Mouse (Mus musculus) liver, embryonic 11.5 days (tissue): ENCODE data around the gene Wfdc6a. TPM values are rescaled to one million over a fixed set of nuclear protein-coding genes. Genes with fewer than 3 reads are reported as not detected.
A peak's percentile ranks its signal among the peaks of the same experiment; 100 is the strongest.
"Not testable (repeated sequence)": the region's sequence is repeated elsewhere in the genome, so short reads cannot be mapped to it uniquely, and the experiment has no call there.

Experiments used
- ATAC-seq: fragments of 200-750 bp; cut with Nextera tagmentation; replicated peaks from 2 replicates; pipeline ENCODE4 v1.8.0; 2017; ENCODE audit warnings: moderate number of reproducible peaks, mild to moderate bottlenecking, moderate TSS enrichment, moderate library complexity; ENCODE audit not compliant: low FRiP score
- DNase-seq: peaks from one replicate; pipeline ENCODE4 v3.0.0-alpha.2; 2017; ENCODE audit warnings: low spot score
- H3K27ac ChIP-seq: fragments of 300-500 bp; sonication (generic); 2 replicates; pipeline ENCODE4 v1.5.1; 2014; ENCODE audit warnings: mild to moderate bottlenecking, low read depth, low read length, control low read depth
- H3K27me3 ChIP-seq: fragments of 300-500 bp; sonication (generic); replicated peaks from 2 replicates; pipeline ENCODE4 v1.6.1; 2014; ENCODE audit warnings: low read length, mixed read lengths; ENCODE audit not compliant: control insufficient read depth, insufficient read depth
- H3K36me3 ChIP-seq: fragments of 300-500 bp; sonication (generic); 2 replicates; pipeline ENCODE4 v1.6.1; 2014; ENCODE audit warnings: mild to moderate bottlenecking, low read length, moderate library complexity, mixed read lengths; ENCODE audit not compliant: control insufficient read depth, insufficient read depth
- H3K4me1 ChIP-seq: fragments of 300-500 bp; sonication (generic); replicated peaks from 2 replicates; pipeline ENCODE4 v1.6.1; 2014; ENCODE audit warnings: low read length, mixed read lengths; ENCODE audit not compliant: control insufficient read depth, insufficient read depth
- H3K4me2 ChIP-seq: fragments of 300-500 bp; sonication (generic); 2 replicates; pipeline ENCODE4 v1.6.1; 2014; ENCODE audit warnings: mild to moderate bottlenecking, control low read depth, moderate library complexity
- H3K4me3 ChIP-seq: fragments of 300-500 bp; sonication (generic); 2 replicates; pipeline ENCODE4 v1.5.1; 2014; ENCODE audit warnings: low read depth, low read length, control low read depth
- H3K9ac ChIP-seq: fragments of 300-500 bp; sonication (generic); 2 replicates; pipeline ENCODE4 v1.6.1; 2014; ENCODE audit warnings: low read depth, low read length, control low read depth
- H3K9me3 ChIP-seq: fragments of 300-500 bp; sonication (generic); 2 replicates; pipeline ENCODE4 v1.6.1; 2016; ENCODE audit warnings: low read length, inconsistent platforms, mixed read lengths; ENCODE audit not compliant: control insufficient read depth
- WGBS: fragments of 180-500 bp; shearing (Covaris S2); extraction: QIAGEN DNeasy Blood & Tissue Kit; methylation state at CpG from one replicate; pipeline ENCODE4 v1.1.7; 2014; 5-methylcytosine and 5-hydroxymethylcytosine counted together
- polyA plus RNA-seq: library from polyadenylated mRNA; unstranded; fragments of >200 nt; fragmentation: Nextera tagmentation; extraction: Ambion mirVana; gene quantifications from 2 replicates; pipeline ENCODE4 v1.2.1, GENCODE M21; 2014

Gene Wfdc6a
- polyA plus RNA-seq, 1 experiment from 2014 or later: not detected

DNA sequence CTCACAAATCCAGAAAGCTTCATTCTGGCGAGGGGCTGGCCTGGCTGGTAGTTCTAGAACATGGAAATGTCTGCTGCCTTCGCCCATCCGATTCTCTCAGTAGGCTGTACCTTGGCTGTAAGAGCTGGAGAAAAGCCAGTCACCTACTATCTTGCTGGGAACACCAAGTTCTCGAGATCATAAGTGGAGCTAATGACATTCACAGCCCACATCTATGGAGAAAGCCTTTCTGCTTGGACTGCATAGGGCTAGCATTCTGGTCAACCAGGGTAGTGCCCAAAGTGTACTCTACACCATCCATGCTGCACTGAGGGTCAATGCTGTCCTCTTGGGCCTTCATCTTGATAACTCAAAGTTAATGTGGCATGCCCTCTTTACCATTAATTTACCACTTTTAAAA is 8.2 kb upstream of the Wfdc6a start, which contains the start of gene Eppin:
TSS of gene Eppin (minus strand) at position 101 of the 400 bp plus-strand sequence.
- H3K9me3 ChIP-seq: no peaks in the 10 kb centered on the region
- no peak within 1 kb of the TSS for H3K9ac ChIP-seq
- H3K27me3 ChIP-seq: no peaks in the 10 kb centered on the region
- H3K27ac ChIP-seq: no peak within 1 kb of the TSS
- no peak within 1 kb of the TSS for H3K4me2 ChIP-seq
- no peak within 1 kb of the TSS for H3K4me3 ChIP-seq
- H3K4me1 ChIP-seq: no peaks in the 10 kb centered on the region
- no peaks in the 10 kb centered on the region for H3K36me3 ChIP-seq
- DNase-seq: no peak
- ATAC-seq: no peak
- WGBS: 71% methylated on average over 4 of the region's 4 CpGs

DNA sequence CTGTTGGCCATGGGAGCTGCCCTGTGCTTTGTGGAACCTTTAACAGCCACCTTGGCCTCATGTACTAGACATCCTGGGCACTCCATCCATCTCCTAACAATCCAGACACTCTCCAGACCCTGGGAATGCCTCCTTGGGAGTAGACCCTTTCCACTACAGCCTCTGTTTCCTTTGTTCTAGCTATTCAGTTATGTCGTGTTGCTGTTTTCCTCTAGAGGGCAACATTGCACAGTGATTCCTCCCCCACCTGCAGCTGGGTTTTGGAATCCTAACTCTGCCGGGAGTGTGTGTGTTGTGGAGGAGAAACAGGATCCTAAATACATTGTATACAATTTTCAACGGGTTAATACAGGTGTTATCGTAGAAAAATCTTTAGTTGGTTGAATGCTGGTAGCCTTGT is 6.8 kb upstream of the Wfdc6a start:
- no peak for DNase-seq

DNA sequence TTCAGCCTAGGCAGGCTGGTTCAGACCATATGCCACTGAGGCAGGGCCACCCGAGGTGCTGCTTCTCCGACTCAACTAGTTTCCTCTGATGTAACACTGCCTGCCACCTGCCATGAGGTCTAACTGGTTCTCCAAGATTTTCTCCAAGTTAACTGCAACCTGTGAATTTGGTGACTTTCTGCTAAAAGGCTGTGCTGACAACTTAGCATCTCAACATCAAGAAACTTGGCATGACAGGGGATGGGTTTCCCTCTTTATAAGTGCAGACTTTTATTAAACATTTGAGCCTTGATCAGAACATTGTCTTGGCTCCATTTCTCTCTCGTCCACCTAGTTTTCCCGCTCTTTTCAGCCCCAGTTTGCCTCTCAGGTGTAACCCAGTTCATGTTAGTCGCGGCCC is 11.9 kb downstream of the Wfdc6a start, which contains the start of gene Spint3:
TSS of gene Spint3 (minus strand) at position 101 of the 400 bp plus-strand sequence.
- H3K9ac ChIP-seq, ATAC-seq, H3K4me1 ChIP-seq, H3K4me2 ChIP-seq, H3K4me3 ChIP-seq, H3K27me3 ChIP-seq, DNase-seq, H3K36me3 ChIP-seq, H3K9me3 ChIP-seq, H3K27ac ChIP-seq: not testable (repeated sequence)
- 76% methylated on average over 6 of the region's 6 CpGs for WGBS

More for the DNA sequence above, 6.8 kb upstream of the Wfdc6a start:
- Histone ChIP-seq H3K9me3 (no peaks in the 10 kb centered on the region), H3K9ac (no peak overlapping the region), H3K4me3 (no peak overlapping the region), H3K27me3 (no peaks in the 10 kb centered on the region), H3K4me2 (no peak overlapping the region), H3K4me1 (no peaks in the 10 kb centered on the region), H3K27ac (no peak overlapping the region), H3K36me3 (no peaks in the 10 kb centered on the region)
- 9% methylated on average over 4 of the region's 4 CpGs for WGBS
- no peak for ATAC-seq

DNA sequence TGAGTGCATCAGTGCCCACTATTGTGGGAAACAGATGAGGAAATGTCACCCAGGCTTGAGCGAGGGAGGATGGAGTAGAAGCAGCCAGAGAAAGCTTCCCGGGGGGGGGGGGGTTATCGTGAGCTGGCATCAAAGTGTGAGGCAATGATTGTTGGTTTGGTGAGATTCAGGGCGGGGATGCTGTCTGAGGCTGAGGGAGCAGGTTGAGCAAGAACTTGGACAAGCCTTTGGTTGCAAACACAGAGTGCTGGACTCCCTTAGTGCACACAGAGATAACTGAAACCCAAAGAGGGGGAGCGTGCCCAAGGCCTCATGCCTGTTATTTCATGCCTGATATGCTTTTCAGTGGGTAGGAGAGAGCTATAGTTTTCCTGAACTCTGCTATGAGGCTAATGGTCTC is 17.8 kb downstream of the Wfdc6a start:
- H3K4me1 ChIP-seq: no peaks in the 10 kb centered on the region
- H3K4me2 ChIP-seq: no peak overlapping the region
- H3K27ac ChIP-seq: no peak overlapping the region
- peaks cover 19% of the 10 kb centered on the region for H3K27me3 ChIP-seq
- ATAC-seq (no peak), DNase-seq (no peak)
- 75% methylated on average over 5 of the region's 5 CpGs for WGBS
- no peak overlapping the region for H3K4me3 ChIP-seq
- H3K36me3 ChIP-seq: no peaks in the 10 kb centered on the region
- no peak overlapping the region for H3K9ac ChIP-seq
- no peaks in the 10 kb centered on the region for H3K9me3 ChIP-seq

DNA sequence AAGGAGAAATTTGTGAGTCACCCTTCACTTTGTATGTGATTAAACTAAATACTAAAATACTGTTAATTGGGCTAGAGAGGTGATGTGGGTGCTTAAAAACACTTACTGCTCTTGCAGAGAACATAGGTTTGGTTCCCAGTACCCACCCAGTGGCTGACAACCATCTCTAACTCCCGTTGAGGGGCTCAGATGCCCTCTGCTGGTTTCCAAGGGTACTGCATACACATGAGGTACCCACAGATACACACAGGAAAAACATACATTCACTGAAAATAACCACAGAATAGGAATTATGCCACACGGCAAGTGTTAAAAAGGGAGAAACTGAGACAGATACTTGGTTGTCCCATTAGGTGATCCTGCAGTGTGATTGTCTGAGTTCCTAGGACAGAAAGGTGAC is 18.2 kb downstream of the Wfdc6a start:
- no peak overlapping the region for H3K27ac ChIP-seq
- H3K4me2 ChIP-seq: no peak overlapping the region
- WGBS: 79% methylated on average over 2 of the region's 2 CpGs
- peaks cover 23% of the 10 kb centered on the region for H3K27me3 ChIP-seq
- H3K4me1 ChIP-seq: no peaks in the 10 kb centered on the region
- no peaks in the 10 kb centered on the region for H3K36me3 ChIP-seq
- DNase-seq (no peak), ATAC-seq (no peak)
- no peaks in the 10 kb centered on the region for H3K9me3 ChIP-seq
- H3K4me3 ChIP-seq: no peak overlapping the region
- H3K9ac ChIP-seq: no peak overlapping the region

DNA sequence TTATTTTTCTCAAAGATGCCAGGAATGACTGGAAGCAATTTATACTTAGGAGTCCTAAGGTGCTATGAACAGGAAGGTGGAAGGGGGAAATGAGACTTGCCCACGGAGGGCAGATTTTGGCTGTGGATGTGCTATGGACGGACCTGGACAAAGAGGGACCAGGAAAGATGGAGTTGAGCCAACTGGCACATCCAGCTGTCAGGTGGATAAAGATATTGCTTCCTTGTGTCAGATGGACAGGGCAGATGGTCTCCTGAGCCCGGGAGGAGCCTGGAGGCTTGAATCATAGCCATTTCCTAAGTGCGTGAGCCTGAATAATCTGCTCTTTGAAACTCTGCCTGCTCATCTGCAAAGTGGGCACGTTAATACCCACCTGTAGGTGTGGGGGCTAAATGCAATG is 20.9 kb downstream of the Wfdc6a start:
- ATAC-seq: no peak
- Histone ChIP-seq H3K9me3 (no peaks in the 10 kb centered on the region), H3K36me3 (no peaks in the 10 kb centered on the region), H3K4me1 (no peaks in the 10 kb centered on the region), H3K9ac (no peak overlapping the region), H3K27me3 (peaks cover 27% of the 10 kb centered on the region), H3K27ac (no peak overlapping the region), H3K4me2 (no peak overlapping the region), H3K4me3 (no peak overlapping the region)
- no peak for DNase-seq
- 68% methylated on average over 5 of the region's 5 CpGs for WGBS

DNA sequence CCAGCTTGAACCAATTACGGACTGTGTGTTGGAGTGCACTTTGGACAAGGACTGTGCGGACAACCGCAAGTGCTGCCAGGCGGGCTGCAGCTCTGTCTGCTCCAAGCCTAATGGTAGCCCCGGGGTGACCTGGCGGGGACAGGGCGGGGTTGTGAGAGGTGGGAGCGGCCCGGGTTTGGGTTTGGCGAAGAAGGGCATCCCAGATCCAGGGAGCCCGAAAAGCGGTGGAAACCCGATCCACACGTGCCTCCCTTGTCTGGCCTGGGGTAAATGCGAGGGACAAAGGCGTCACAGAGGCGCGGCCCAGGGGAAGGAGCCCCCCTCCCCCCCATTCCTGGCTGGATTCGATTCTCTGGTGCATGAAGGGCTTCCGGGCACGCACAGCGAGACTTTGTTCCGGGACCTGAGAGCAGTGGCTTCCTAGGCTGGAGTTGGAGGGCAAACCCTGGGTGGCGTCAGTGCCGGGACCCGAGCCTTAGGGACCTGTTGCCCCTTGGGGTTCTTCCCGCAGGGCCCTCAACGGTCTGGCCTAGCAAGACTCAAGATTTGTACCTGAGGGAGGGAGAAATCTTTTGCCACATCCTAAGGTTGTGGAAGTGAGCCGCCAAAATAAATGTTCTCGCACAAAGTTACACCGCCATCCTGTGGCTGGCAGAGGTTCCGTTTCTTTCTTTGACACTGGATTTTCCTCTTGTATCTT is 21.8 kb downstream of the Wfdc6a start:
- Histone ChIP-seq H3K4me3 (peak overlapping the region; percentile 41), H3K4me1 (peaks cover 4% of the 10 kb centered on the region), H3K27me3 (peaks cover 27% of the 10 kb centered on the region), H3K9me3 (no peaks in the 10 kb centered on the region), H3K4me2 (peak overlapping the region; percentile 71), H3K36me3 (no peaks in the 10 kb centered on the region), H3K27ac (no peak overlapping the region), H3K9ac (peak overlapping the region; percentile 53)
- DNase-seq (peak; percentile 63), ATAC-seq (no peak)
- 2% methylated on average over 31 of the region's 32 CpGs for WGBS

DNA sequence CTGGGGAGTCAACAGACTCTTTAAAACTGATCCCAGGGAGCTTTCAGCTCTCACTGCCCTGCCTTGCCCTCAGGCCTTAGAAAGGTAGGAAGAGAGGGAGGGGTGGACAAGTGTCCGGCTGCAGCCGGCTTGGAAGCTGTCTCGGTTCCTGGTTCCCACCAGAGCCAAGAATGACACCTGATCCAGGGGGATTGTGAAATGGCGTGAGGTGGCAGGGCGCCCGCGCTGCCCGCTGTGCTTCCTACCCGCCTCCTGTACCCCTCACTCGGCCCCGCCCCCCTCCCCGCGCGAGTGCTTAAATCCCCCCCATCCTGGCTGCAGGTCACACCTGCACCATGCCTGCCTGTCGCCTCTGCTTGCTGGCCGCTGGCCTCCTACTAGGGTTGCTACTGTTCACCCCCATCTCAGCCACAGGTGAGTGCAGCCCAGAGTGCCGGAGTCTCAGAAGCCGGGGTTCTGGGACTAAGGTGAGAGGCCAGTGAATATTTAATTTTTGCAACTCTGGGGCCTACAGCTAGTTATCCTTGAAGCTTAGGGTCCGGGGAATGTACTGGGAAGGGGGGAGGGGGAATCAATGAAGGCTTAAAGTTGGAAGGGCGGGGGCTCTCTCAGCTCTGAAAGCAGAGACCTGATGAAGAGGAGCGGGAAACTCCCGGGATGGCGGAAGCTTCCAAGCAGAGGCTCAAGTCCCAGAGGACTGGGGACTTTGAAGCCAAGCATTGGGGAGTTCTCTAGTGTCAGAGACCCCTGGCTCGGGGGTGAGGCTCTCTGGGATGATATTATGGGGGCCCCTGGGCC is 22.7 kb downstream of the Wfdc6a start, which contains the start of gene Wfdc2:
TSS of gene Wfdc2 (plus strand) at position 23 of the 798 bp plus-strand sequence.
- no peaks in the 10 kb centered on the region for H3K36me3 ChIP-seq
- ATAC-seq: no peak
- peak within 1 kb of the TSS; percentile 53 for H3K9ac ChIP-seq
- H3K4me3 ChIP-seq: peak within 1 kb of the TSS; percentile 41
- DNase-seq: peak; percentile 38
- WGBS: 13% methylated on average over 24 of the region's 24 CpGs
- peaks cover 27% of the 10 kb centered on the region for H3K27me3 ChIP-seq
- no peak within 1 kb of the TSS for H3K27ac ChIP-seq
- peaks cover 4% of the 10 kb centered on the region for H3K4me1 ChIP-seq
- H3K4me2 ChIP-seq: peak within 1 kb of the TSS; percentile 71
- no peaks in the 10 kb centered on the region for H3K9me3 ChIP-seq
